In the genomic region with DNA sequence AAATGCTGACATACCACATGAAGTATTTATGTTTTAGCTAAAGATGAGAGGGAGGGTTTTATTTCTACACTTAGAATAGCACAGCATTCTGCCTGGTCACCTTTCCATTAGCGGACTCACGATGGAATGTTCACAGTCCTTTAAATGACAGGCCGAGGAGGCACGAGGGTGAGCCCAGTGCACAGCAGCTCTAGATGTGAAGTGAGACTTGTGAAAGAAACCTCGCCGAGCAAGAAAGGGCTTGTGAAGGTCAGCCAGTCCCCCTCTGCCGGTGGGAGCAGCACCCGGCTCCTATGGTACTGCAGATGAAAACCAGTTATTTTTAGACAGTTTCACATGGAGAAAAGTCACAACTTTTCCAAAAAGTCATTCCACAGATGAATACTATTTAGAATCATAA, we compare ENCODE assay signal across 14 mouse cellular contexts. TPM values are rescaled to one million over a fixed set of nuclear protein-coding genes. Genes with fewer than 3 reads are reported as not detected.
DNase-seq lines count a peak whose midpoint lies in the region; ATAC-seq and TF ChIP-seq lines count a peak whose summit lies in the region.
"Had no signal": no experiment of that assay in that cellular context is flagged by ENCODE, and none has a peak within 500 bp of the region (broad histone marks: within the 10 kb centered on the region; RNA-seq: fewer than 3 reads in every experiment).

No protein-coding gene starts in this region.

- H3K4me2 ChIP-seq in hindbrain, embryonic 16.5 days (ENCODE audit: low read length), result no peak overlapping the region
- H3K4me2 ChIP-seq in hindbrain, embryonic 12.5 days (replicated peaks), result no peak overlapping the region
- H3K4me2 ChIP-seq in lung, postnatal 0 days (replicated peaks; ENCODE audit: low read depth, low read length), result no peak overlapping the region
- H3K4me2 ChIP-seq in embryonic facial prominence, embryonic 11.5 days (ENCODE audit: low read depth, low read length), result no peak overlapping the region
- no peak overlapping the region for H3K4me2 ChIP-seq in forebrain, postnatal 0 days (ENCODE audit: low read depth)

- TF ChIP-seq EP300 in lung, postnatal 0 days (IDR thresholded peaks at IDR 0.05), result no peak

- 49% methylated on average over 8 of the region's 8 CpGs for WGBS in hindbrain, embryonic 16.5 days
- WGBS in hindbrain, embryonic 12.5 days, result 59% methylated on average over 8 of the region's 8 CpGs
- WGBS in lung, postnatal 0 days, result 24% methylated on average over 8 of the region's 8 CpGs
- 59% methylated on average over 8 of the region's 8 CpGs for WGBS in embryonic facial prominence, embryonic 11.5 days
- WGBS in forebrain, postnatal 0 days, result 61% methylated on average over 8 of the region's 8 CpGs

- H3K9me3 ChIP-seq in hindbrain, embryonic 16.5 days (ENCODE audit: control insufficient read depth, low read length), result no peaks in the 10 kb centered on the region
- no peaks in the 10 kb centered on the region for H3K9me3 ChIP-seq in hindbrain, embryonic 12.5 days (replicated peaks)
- no peaks in the 10 kb centered on the region for H3K9me3 ChIP-seq in lung, postnatal 0 days (ENCODE audit: low read length)
- no peaks in the 10 kb centered on the region for H3K9me3 ChIP-seq in embryonic facial prominence, embryonic 11.5 days (replicated peaks; ENCODE audit: control insufficient read depth, low read length)
- H3K9me3 ChIP-seq in forebrain, postnatal 0 days (ENCODE audit: low read length), result no peaks in the 10 kb centered on the region
- H3K9me3 ChIP-seq: midbrain, embryonic 10.5 days had no signal

- no peak overlapping the region for H3K4me3 ChIP-seq in hindbrain, embryonic 16.5 days (ENCODE audit: low read length)
- no peak overlapping the region for H3K4me3 ChIP-seq in hindbrain, embryonic 12.5 days
- H3K4me3 ChIP-seq in lung, postnatal 0 days (ENCODE audit: low read depth, low read length), result no peak overlapping the region
- H3K4me3 ChIP-seq in embryonic facial prominence, embryonic 11.5 days (ENCODE audit: low read depth, low read length), result no peak overlapping the region
- no peak overlapping the region for H3K4me3 ChIP-seq in forebrain, postnatal 0 days (ENCODE audit: low read depth, low read length)
- H3K4me3 ChIP-seq: midbrain, embryonic 10.5 days had no signal

- H3K27ac ChIP-seq in hindbrain, embryonic 16.5 days (ENCODE audit: low read depth, low read length), result no peak overlapping the region
- H3K27ac ChIP-seq in hindbrain, embryonic 12.5 days, result no peak overlapping the region
- H3K27ac ChIP-seq in lung, postnatal 0 days (ENCODE audit: low read length), result no peak overlapping the region
- H3K27ac ChIP-seq in embryonic facial prominence, embryonic 11.5 days (replicated peaks; ENCODE audit: low read depth, low read length), result no peak overlapping the region
- no peak overlapping the region for H3K27ac ChIP-seq in forebrain, postnatal 0 days (ENCODE audit: low read depth, low read length)
- H3K27ac ChIP-seq: midbrain, embryonic 10.5 days had no signal

- 0 out of 2 replicates have a peak, but pooled peaks cover 2% of the 10 kb centered on the region for H3K36me3 ChIP-seq in hindbrain, embryonic 16.5 days (ENCODE audit: control insufficient read depth, insufficient read depth, low read length)
- no peaks in the 10 kb centered on the region for H3K36me3 ChIP-seq in hindbrain, embryonic 12.5 days
- no peaks in the 10 kb centered on the region for H3K36me3 ChIP-seq in lung, postnatal 0 days (ENCODE audit: insufficient read depth, low read length)
- no peaks in the 10 kb centered on the region for H3K36me3 ChIP-seq in embryonic facial prominence, embryonic 11.5 days (replicated peaks; ENCODE audit: control insufficient read depth, insufficient read depth, low read depth, low read length)
- H3K36me3 ChIP-seq in forebrain, postnatal 0 days (ENCODE audit: insufficient read depth), result no peaks in the 10 kb centered on the region
- H3K36me3 ChIP-seq: midbrain, embryonic 10.5 days had no signal

- no peaks in the 10 kb centered on the region for H3K4me1 ChIP-seq in hindbrain, embryonic 16.5 days (ENCODE audit: control insufficient read depth, insufficient read depth, low read depth, low read length)
- H3K4me1 ChIP-seq in hindbrain, embryonic 12.5 days, result no peaks in the 10 kb centered on the region
- no peaks in the 10 kb centered on the region for H3K4me1 ChIP-seq in lung, postnatal 0 days (ENCODE audit: insufficient read depth, low read depth, low read length)
- no peaks in the 10 kb centered on the region for H3K4me1 ChIP-seq in embryonic facial prominence, embryonic 11.5 days (ENCODE audit: control insufficient read depth, insufficient read depth, low read length)
- H3K4me1 ChIP-seq in forebrain, postnatal 0 days (ENCODE audit: insufficient read depth), result no peaks in the 10 kb centered on the region
- H3K4me1 ChIP-seq: midbrain, embryonic 10.5 days had no signal

- intact Hi-C loops in heart, postnatal 10 days (cut with DNase I), result no loop called here

- H3K9ac ChIP-seq in hindbrain, embryonic 16.5 days (ENCODE audit: low read depth, low read length), result no peak overlapping the region
- H3K9ac ChIP-seq in hindbrain, embryonic 12.5 days, result no peak overlapping the region
- H3K9ac ChIP-seq in lung, postnatal 0 days (replicated peaks; ENCODE audit: low read depth), result no peak overlapping the region
- no peak overlapping the region for H3K9ac ChIP-seq in embryonic facial prominence, embryonic 11.5 days (replicated peaks; ENCODE audit: low read length)
- H3K9ac ChIP-seq in forebrain, postnatal 0 days, result no peak overlapping the region

- 0 out of 2 replicates have a peak, but pooled peaks have one; percentile 17 for ATAC-seq in hindbrain, embryonic 16.5 days
- ATAC-seq in hindbrain, embryonic 12.5 days (ENCODE audit: low FRiP score), result no peak
- ATAC-seq in lung, postnatal 0 days, result peak; percentile 26; the same call in 1 of the 2 replicates
- ATAC-seq in embryonic facial prominence, embryonic 11.5 days (replicated peaks; ENCODE audit: insufficient number of reproducible peaks, low FRiP score, low TSS enrichment, low read depth), result no peak
- no peak for ATAC-seq in forebrain, postnatal 0 days
- ATAC-seq: Patski had no signal

- DNase-seq in lung, postnatal 0 days (ENCODE audit: low spot score), result peak; percentile 18
- DNase-seq in lung, postnatal 36 days, result no peak
- DNase-seq in embryonic facial prominence, embryonic 11.5 days (ENCODE audit: low spot score), result peak; percentile 15
- DNase-seq in heart, postnatal 10 days, result peak; percentile 18 to 19
- no peak for DNase-seq in urinary bladder, postnatal 10 days (ENCODE audit: low spot score)
- no peak for DNase-seq in forebrain, postnatal 0 days
- DNase-seq: cerebellum, postnatal 36 days; kidney, adult 9 months; lung, adult 2 months; right cerebral cortex, adult 18-20 months had no signal

- no peak for TF ChIP-seq CTCF in lung, postnatal 0 days (IDR thresholded peaks at IDR 0.05)
- TF ChIP-seq CTCF in forebrain, postnatal 0 days (IDR thresholded peaks at IDR 0.05; ENCODE audit: low read depth), result no peak

- H3K27me3 ChIP-seq in hindbrain, embryonic 16.5 days (replicated peaks; ENCODE audit: control insufficient read depth, insufficient read depth, low read length), result no peaks in the 10 kb centered on the region
- no peaks in the 10 kb centered on the region for H3K27me3 ChIP-seq in hindbrain, embryonic 12.5 days
- no peaks in the 10 kb centered on the region for H3K27me3 ChIP-seq in lung, postnatal 0 days (replicated peaks; ENCODE audit: insufficient read depth, low read length)
- no peaks in the 10 kb centered on the region for H3K27me3 ChIP-seq in embryonic facial prominence, embryonic 11.5 days (ENCODE audit: control insufficient read depth, insufficient read depth, low read length)
- H3K27me3 ChIP-seq in forebrain, postnatal 0 days (ENCODE audit: insufficient read depth, low read length), result no peaks in the 10 kb centered on the region
- H3K27me3 ChIP-seq: Patski had no signal

RNA-seq across cellular contexts. Expression of gene Gnai1, which starts 29.4 kb away (rescaled TPM):
- polyA plus RNA-seq in hindbrain, embryonic 16.5 days (2015; fragmentation: Nextera tagmentation; extraction: Ambion mirVana), result 88.6 and 89.5 TPM in 2 replicates
- polyA plus RNA-seq in hindbrain, embryonic 12.5 days (2016; fragmentation: Nextera tagmentation; extraction: Ambion mirVana), result 32.1 and 32.6 TPM in 2 replicates
- 25.4 and 29.2 TPM in 2 replicates for polyA plus RNA-seq in lung, postnatal 0 days (2015; fragmentation: Nextera tagmentation; extraction: Ambion mirVana)
- 19.9 TPM in 2 replicates for polyA plus RNA-seq in embryonic facial prominence, embryonic 11.5 days (2014; fragmentation: Nextera tagmentation; extraction: Ambion mirVana)
- 10 to 100 TPM; 15.0 to 16.4 TPM for total RNA-seq in heart, postnatal 10 days (2021)
- 102 and 112 TPM in 2 replicates for total RNA-seq in forebrain, postnatal 0 days (2014; rRNA removed)
- 104 and 114 TPM in 2 replicates for polyA plus RNA-seq in forebrain, postnatal 0 days (2015; fragmentation: Nextera tagmentation; extraction: Ambion mirVana)

Comparison
In these comparisons a context has a peak if more than half of its experiments do, and no peak if none do; other contexts are left out.
1. ATAC-seq: peak in hindbrain, embryonic 16.5 days (single experiment) and lung, postnatal 0 days (single experiment); none in hindbrain, embryonic 12.5 days (single experiment), embryonic facial prominence, embryonic 11.5 days (single experiment) and forebrain, postnatal 0 days (single experiment).
2. DNase-seq: peak in lung, postnatal 0 days (single experiment), embryonic facial prominence, embryonic 11.5 days (single experiment) and heart, postnatal 10 days (2 of 2); none in lung, postnatal 36 days (single experiment), urinary bladder, postnatal 10 days (single experiment) and forebrain, postnatal 0 days (single experiment).